Mouse (Mus musculus) erythroblast, adult 5-6 weeks (primary cell): ENCODE results near the gene Cnn2. TPM values are rescaled to one million over a fixed set of nuclear protein-coding genes. Genes with fewer than 3 reads are reported as not detected.

ENCODE experiments used
- ATAC-seq: replicated peaks from 2 replicates; pipeline ENCODE4 v1.8.0; 2016; ENCODE audit warnings: moderate number of reproducible peaks, mild to moderate bottlenecking, moderate TSS enrichment, inconsistent platforms; ENCODE audit not compliant: poor library complexity, low FRiP score, severe bottlenecking
- total RNA-seq, 2 experiments: library from RNA; stranded (forward) in 1 of 2; stranded (reverse) in 1 of 2; fragments of 150-400 nt in 1 of 2; fragments of 200-764, 138-1000 nt in 1 of 2; gene quantifications; 2 replicates each; pipeline versions ENCODE4 v1.2.3 to v1.2.4; 2015 to 2017; ENCODE audit warnings: low replicate concordance in 2 of 2

Cnn2 gene
- total RNA-seq, 2 experiments from 2014 or later = 33.8 to 73.0 TPM

DNA sequence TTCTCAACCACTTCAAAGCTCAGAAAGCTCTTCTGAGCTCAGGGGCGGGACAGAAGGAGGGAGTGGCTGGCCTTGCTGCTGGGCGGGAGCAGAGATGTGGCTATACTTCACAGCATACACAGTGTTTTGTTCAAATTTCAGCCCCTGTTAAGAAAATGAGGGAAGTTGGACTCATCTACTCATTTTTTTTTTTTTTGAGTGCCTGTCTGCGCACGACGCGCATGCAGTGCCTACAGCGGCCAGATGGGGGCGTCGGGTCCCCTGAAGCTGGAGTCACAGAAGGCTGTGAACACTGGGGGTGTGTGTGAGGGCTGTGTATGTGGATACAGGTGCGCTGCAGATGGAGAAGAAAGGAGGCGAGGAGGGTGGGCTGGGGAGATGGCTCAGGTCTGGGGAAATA is 1.4 kb upstream of the Cnn2 start:
- ATAC-seq = 0 out of 2 replicates have a peak, but pooled peaks have one; percentile 12

DNA sequence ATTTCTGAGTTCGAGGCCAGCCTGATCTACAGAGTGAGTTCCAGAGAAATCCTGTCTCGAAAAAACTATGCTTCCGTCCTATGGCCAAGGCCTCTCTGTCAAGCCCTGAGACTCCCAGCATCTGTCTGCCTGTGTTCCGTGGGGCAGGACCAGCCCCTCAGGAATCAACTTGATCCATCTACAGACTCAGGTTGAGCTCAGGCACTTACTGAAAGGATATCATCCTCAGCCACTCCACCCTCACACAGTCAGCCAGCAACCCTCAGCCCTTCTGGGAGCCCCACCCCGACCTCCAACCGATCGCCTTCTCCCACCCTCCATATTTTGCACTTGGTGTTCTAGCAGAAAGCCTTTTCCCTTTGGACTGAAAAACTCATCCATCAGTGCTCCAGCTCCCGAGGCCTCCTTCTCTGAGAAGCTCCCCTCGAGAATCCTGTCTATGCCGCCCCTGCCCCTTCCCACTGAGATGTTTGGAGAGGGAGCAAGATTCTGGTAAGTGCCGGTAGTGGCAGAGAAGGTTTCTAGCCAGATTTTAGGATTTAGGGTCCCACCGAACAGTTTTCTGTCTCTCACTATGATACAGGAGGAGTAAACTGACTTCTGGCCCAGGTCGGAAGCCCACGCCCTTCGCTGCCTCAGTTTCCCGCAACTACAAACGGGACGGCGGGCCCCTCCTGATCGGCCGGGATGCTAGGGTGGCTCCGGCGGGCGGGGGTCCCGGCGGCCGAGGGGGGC is 446 bp upstream of the Cnn2 start:
- ATAC-seq = no peak

DNA sequence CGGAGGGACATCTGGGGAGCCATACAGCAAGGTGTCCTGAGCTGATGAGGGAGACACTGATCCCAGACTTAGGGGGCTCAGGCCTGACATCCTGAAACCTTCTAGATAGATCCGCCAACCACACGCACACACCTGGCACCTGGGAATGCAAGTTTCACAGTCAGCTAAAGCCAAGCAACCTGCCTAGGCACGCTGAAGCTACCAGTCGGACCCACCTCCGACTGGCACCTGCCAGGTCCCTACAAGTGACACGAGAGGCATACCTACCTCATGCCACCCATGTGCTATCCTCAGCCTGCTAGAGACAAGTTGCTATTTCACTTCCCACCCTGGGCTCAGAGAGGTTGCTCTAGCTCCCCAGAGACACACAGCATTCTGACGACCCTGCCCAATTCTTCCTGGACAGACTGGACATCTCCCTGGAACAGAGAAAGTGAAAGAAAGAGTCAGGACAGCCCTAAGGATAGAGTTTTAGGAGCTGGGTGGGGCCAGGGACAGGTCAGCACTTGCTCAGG is 945 bp downstream of the Cnn2 start:
- no peak for ATAC-seq

DNA sequence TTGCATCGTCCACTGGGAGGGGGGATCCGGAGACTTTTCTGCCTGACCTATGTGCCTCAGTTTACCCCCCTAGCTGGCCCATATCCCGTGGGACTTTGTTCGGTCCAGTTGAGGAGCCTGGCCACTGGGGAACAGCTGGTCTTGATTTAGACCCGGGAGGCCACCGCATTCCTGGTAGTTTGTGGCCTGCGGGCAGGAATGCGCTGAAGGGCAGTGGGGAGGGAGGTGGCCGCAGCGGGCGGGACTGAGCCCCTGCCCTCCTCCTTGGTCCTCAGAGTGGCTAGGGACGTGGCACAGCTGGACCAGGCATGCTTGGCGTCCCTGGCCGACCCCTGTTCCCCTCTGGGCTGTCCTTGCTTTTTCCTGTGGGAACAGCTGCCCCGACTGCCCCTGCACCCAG is 1.5 kb downstream of the Cnn2 start:
- ATAC-seq = no peak

DNA sequence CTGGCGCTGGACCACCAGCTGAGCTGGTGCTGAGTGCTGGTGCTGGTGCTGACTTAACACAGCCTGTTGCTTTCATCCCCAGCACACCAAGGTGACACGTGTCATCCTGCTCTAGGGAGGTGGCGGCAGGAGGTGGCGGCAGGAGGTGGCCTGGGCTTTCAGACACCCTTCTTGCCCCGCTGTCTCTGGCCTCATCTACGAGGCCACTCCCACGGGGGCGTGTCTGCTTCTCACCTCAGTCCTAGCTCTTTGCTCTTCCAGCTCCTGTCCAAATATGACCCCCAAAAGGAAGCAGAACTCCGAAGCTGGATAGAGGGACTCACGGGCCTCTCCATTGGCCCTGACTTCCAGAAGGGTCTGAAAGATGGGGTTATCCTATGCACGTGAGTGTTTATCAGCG is 2.7 kb downstream of the Cnn2 start:
- no peak for ATAC-seq

DNA sequence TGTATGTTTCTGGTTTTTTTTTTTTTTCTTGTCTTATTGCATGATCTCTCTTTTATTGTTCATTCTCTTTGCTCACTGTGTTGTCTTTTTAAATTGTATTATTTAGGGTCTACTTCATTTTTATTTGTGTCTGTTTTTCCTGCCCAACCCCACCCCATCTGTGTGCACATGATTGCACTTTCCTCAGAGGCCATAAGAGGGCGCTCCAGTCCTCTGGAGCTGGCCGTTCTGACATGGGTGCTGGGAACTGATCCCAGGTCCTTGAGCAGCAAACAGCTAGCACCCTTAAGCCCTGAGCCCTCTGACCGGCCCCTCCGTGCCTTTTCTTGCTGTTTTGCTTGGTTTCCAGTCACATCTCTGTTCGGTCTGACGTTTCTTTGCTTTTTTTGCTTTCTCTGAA is 3.2 kb downstream of the Cnn2 start:
- ATAC-seq = no peak

DNA sequence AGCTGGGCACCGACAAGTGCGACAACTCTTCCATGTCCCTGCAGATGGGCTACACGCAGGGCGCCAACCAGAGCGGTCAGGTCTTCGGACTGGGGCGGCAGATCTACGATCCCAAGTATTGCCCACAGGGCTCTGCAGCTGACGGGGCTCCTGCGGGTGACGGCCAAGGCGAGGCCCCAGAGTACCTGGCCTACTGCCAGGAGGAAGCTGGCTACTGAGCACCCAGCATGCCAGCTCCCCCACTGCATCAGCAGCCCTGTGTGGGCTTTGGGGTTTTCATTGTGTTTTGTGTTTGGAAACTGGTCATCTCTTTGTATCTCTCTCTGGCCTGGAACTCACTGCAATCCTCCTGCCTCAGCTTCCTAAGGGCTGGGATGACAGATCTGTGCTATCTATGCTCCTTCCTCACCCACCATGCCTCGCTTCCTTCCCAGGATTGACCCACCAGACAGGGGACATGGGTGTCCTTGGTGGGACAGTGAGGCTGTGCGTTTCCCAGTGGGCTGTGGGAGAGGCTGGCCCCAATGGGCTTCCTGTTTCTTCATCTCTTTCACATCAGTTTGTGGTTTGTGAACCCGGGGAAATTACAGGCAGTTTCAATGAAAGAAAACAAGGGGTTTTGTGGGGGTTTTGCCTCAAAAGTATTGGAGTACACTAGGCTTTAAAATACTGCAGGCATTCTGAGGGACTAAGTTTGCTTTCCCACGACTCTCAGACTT is 6.2 kb downstream of the Cnn2 start:
- ATAC-seq = no peak

DNA sequence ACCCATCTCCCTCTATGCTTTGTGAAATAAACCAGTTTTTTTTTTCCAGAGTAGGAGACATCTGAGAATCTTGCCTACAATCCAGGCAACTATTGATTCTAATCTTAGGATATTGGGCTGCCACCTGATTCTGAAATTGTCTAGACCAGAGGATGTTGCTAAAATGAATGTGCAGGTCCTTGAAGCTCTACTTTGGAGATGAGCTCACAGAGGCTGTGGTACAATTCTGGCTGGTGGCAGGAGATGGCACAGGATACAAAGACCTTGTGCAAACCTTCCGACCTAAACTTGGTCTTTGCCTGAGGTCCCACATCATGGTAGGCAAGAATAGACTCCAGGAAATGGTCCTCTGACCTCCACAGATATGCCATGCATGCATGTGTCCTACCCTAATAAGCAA is 7.3 kb downstream of the Cnn2 start:
- no peak for ATAC-seq

DNA sequence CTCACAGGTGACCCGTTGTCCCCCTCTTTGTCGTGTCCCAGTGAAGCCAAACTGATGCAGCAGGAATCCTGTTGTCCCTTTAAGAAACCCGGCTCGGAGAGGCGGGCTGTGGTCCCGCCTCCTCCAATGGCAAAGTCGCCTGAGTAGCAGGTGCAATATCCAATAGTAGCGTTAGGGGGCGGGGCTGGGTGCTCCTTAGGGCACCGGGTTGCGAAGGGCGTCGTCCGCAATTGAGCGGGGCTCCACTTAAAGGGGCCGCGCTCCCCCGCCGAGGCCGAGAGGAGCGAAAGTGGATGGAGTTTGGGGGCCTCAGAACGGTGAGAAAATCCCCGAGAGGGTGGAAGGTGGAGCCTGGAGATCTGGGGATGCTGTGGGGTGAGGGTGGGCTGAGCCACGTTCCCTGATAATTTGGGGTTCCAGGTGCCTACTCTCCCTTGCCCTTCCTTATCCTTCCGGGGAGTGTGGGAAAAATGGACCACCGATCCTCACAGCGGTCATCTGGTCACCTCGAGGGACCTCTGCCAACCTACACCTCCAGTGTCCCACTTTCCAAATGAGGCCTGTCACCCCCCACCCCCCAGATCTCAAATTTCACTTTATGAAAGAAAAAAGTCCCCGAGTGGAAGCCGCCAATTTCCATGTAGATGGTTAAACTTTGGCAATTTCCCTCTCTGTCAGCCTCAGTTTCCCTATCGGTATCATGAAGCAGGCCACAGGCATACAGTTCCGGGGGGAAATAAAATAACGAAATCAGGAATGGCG is 8.1 kb downstream of the Cnn2 start, which contains the start of gene Abca7:
Abca7 (plus strand) TSS at position 223 of the 762 bp plus-strand sequence.
- peak; percentile 84 for ATAC-seq

DNA sequence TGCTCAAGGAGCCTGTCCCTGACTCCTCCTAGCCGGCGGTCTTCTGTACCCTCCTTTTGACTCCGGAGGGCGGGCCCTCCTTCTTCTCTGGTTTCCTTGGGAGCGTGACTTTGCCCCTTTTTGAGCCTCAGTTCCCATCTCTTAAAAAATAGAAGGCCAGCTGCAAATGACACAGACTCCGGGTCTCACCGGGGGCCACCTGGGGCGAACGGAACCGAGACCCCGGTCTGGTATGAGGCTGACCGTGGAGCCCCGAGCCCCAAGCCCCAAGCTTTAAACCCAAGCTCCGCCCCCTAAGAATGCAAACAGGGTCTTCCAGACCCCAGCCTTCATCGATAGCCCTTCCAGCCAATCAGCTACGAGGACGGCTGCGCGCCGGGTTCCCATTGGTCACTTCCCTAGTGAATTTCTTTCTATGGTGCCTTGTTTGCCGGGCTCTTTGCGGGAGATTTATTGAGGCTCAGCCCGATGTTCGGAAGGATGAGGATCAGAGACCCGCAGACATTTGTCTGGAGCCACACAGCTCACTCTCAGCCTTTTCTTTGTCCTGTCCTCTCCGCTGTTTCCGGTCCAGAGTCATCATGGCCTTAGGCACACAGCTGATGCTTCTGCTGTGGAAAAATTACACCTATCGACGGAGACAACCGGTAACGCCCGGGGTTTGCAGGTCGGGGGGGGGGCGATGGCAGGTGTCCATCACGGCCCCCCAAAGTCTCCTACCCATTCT is 8.8 kb downstream of the Cnn2 start:
- ATAC-seq = peak; percentile 72

DNA sequence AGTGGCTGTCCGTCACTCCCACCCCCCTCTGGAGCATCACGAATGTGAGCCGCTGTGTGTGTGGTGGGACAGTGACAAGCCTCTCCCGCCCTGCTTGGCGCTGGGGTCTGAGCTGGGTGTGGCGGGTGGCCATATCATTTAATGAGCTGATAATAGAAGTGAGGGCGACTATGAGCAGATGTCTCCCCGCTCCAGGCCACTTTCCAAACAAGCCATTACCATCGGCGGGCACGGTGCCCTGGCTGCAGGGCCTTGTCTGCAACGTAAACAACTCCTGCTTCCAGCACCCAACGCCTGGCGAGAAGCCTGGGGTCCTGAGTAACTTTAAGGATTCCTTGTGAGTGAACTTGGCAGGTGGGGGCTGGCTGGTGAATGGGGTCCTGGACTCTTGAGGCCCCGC is 9.4 kb downstream of the Cnn2 start:
- peak; percentile 29 for ATAC-seq

DNA sequence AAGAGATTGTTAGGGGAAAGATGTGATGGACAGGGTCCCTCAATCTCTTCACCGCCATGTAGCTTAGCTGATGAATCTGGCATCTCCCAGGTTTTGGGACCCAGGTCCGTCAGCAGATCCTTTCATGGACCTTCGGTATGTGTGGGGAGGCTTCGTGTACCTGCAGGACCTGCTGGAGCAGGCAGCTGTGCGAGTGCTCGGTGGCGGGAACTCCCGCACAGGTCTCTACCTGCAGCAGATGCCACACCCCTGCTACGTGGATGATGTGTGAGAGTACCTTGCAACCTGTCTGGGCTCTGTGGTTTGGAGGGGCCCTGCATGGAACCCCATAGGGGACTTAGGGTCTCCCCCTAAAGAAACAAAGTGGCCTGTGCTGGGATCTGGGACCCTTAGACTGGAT is 13.6 kb downstream of the Cnn2 start:
- no peak for ATAC-seq

DNA sequence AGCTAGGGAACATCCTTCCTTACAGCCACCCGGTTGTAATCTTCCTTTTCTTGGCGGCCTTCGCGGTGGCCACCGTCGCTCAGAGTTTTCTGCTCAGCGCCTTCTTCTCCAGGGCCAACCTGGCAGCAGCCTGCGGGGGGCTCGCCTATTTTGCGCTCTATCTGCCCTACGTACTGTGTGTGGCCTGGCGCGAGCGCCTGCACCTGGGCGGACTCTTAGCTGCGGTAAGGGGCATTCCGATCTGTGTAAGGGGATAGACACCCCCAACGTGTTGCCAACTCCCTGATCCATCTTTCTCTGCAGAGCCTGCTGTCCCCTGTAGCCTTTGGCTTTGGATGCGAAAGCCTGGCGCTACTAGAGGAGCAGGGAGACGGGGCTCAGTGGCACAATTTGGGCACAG is 14.4 kb downstream of the Cnn2 start:
- no peak for ATAC-seq

DNA sequence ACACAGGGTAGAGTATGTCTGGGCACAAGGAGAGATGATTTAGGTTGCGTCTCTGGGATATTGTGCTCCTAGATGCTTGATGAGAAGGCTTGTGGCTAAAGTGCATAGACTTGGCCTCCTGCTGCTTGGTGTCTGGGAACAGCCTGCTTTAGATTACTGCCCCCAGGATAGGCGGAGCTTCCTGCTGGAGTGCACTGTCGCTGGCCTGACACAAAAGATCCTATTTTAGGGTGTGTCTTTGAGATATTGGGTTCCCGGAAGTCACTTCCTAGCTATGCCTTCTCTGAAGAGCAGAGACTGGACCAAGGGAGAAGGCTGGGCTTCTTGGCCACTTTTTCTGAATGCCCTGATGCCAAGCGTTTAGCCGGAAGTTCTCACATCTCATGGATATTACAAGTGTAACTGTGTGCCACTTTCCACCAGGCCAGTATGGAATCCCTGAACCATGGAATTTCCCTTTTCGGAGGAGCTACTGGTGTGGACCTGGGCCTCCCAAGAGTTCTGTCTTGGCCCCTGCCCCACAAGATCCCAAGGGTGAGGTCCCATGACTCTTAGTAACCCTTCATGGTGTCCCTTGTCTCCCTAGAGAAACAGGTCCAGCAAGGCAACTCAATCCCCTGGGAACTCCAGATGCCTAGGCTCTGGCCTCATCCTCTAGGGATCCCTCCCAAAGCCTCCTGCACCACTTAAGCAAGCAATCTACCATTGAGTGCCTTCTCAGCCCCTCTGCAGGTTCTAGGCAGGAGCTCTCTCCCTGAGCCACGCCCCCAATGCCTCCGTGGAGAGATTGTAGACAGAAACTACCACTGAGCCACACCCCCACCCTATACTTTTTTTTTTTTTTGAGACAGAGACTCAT is 15.2 kb downstream of the Cnn2 start:
- peak; percentile 38 for ATAC-seq

DNA sequence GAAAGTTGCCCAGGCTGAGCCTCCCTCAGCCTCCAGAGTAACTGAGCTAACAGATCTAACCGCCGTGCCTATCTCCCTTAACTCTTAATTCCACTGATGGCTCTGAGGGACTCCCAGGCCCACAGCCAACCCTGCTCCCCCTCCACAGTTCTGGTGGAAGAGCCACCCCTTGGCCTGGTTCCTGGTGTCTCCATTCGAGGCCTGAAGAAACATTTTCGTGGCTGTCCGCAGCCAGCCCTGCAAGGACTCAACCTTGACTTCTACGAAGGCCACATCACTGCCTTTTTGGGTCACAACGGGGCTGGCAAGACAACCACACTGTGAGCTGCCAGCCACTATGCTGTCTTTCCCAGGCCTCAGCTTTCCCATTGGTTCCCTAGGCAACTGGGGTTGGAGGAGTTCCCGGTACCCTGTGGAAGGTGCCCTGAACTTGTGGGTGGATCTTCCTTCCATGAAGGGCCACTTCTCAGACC is 15.9 kb downstream of the Cnn2 start:
- ATAC-seq = no peak

DNA sequence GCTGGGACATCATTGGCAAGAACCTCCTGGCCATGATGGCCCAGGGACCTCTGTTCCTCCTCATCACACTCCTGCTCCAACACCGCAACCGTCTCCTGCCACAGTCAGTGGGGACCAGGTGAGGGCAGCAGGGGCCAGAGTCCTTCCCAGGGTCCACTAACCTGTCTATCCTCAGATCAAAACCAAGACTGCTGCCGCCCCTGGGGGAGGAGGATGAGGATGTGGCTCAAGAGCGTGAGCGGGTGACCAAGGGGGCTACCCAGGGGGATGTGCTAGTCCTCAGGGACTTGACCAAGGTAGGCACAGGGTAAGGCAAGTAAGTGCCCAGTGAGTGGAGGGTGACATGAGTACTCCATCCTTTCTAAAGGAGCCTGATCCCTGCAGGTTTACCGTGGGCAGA is 23.4 kb downstream of the Cnn2 start:
- ATAC-seq = no peak

DNA sequence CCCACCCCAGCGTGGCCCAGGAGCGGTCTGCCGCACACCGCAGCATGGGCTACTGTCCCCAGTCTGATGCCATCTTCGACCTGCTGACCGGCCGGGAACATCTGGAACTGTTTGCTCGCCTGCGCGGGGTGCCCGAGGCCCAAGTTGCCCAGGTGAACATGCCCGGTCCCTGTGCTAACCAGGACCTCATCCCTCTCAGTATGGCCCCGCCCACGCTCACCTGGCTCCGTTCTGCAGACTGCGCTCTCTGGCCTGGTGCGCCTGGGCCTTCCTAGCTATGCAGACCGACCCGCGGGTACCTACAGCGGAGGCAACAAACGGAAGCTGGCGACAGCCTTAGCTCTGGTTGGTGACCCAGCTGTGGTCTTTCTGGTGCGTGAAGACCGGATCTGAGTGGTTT is 25.2 kb downstream of the Cnn2 start:
- no peak for ATAC-seq

DNA sequence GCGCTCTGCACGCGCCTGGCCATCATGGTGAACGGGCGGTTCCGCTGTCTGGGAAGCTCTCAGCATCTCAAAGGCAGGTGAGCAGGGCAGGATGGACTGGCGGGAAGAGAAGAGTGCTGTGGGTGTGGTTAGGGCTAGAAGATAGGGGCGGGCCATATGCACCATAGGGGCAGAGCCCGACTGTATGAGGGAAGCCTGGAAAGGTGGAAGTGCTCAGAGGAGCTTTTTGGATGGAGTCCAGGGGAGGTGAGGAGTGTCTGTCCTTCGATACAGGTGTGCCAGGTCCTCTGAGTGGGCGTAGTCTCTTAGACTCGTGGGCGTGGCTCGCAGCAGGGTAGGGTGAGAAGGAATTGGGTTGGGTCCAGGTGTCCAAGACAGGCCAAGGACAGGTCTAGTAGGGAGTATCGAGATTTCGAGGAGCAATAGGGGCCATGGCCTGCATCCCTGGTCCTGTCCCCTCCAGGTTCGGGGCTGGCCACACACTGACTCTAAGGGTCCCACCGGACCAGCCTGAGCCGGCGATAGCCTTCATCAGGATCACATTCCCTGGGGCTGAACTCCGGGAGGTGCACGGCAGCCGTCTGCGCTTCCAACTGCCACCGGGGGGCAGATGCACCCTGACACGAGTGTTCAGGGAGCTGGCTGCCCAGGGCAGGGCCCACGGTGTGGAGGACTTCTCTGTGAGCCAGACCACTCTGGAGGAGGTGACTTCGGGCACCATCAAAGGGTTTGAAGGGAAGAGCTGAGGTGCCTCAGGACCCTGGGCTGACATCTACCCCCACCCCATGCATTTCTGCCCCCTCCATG is 26.3 kb downstream of the Cnn2 start:
- no peak for ATAC-seq
